Mouse (Mus musculus) left cerebral cortex, adult 18-20 months (tissue): ENCODE data around the gene Srrm2. TPM values are rescaled to one million over a fixed set of nuclear protein-coding genes. Genes with fewer than 3 reads are reported as not detected.

ENCODE experiments used
- DNase-seq, 2 experiments: peaks; one replicate each; pipeline ENCODE4 v3.0.0; 2021 to 2022; ENCODE audit warnings: low spot score in 2 of 2, mixed read lengths in 1 of 2
- microRNA-seq, 2 experiments: library from miRNA; unstranded; fragments of <30 nt; microRNA quantifications; one replicate each; pipeline ENCODE4 v1.2.0; 2021
- total RNA-seq, 2 experiments: library from RNA; stranded (reverse); gene quantifications; 2 replicates each; pipeline ENCODE4 v1.2.3; 2021

Srrm2 gene
- total RNA-seq, 2 experiments from 2014 or later = 548 to 585 TPM

DNA sequence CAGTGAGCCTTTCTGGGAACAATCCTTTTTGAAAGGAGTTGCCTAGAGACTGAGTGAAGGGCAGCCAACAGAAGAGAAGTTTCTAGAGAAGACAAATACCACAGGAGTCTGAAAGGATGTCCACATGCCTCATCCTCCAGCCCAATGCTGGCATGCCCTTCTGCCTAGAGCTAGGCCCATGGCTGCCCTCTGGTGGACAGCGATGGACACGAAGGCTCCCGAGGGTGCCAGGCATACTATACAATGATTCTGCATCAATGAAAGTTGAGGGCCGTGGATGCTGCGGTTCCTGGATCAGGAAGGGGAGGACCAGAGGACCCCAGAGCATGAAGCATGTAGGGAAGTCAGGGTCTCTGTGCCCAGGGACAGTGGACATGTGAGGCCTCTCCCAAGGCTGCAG is 63.0 kb downstream of the Srrm2 start:
- DNase-seq = peak in 1 of 2 experiments; percentile 22

DNA sequence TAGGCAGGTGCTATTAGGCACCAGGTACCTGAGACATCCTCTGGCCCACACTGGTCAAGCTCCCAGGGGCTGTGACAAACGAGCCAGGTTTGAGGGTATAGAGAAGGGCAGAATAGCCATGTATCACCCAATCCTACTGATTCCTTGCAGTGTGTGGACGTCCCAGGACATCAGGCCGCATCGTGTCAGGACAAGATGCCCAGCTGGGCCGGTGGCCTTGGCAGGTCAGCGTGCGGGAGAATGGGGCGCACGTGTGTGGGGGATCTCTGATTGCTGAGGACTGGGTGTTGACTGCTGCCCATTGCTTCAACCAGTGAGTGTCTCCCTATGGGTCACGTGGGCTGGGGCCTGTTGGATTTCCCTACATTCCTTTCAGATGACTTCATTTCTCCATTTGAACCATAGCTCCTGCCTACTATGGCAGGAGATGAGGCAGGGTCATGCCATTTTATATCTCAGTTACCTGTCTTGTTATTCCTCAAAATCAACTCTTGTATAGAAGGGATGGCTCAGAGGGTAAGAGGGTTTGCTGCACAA is 64.0 kb downstream of the Srrm2 start:
- DNase-seq = no peak

DNA sequence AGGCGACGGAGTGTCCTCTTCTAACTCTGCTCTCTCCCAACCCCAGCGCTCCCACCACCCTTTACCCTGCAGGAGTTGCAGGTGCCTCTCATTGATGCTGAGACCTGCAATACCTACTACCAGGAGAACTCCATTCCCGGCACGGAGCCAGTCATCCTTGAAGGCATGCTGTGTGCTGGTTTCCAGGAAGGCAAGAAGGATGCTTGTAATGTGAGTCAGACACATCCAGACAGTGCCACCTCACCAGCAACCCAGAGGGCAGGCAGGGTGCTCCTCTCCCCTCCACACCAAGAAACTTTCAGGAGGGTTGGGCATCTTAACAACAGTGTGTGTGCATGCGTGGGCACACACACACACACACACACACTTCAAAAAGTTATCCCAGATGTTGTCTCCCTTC is 66.9 kb downstream of the Srrm2 start:
- no peak for DNase-seq

DNA sequence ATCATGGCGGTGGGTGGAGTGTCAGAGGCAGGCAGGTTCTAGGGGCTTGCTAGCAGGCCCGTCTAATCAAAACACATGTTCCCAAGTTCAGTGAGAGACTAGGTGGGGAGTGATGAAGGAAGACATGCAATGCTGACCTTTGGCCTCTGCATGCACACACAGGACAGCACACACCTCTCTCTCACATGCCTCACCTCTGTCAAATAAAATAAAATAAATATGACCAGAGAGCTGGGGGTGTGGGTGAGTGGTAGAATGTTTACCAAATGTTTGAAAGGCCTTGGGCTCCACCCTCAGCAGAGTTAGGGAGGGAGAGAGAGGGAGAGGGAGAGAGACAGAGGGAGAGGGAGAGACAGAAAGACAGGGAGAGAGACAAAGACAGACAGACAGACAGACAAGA is 67.6 kb downstream of the Srrm2 start:
- no peak for DNase-seq

DNA sequence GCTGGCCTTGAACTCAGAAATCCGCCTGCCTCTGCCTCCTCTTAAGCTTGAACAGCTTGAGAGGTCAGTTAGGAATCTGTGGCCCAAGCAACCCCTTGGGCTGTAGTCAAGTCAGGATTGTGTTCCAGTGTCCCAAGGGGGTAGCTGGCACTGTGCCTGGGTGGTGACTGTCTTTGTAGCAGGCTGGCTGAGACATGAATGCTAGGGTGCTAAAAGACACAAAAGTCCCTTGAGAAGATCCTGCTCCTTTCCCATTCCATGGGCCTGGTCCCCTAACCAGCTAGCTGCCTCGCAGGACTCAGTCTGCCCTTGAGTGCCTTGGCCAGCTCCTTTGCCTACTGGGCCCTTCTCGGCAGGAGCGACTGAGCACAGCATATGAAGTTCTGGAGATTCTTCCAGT is 72.6 kb downstream of the Srrm2 start:
- no peak for DNase-seq

DNA sequence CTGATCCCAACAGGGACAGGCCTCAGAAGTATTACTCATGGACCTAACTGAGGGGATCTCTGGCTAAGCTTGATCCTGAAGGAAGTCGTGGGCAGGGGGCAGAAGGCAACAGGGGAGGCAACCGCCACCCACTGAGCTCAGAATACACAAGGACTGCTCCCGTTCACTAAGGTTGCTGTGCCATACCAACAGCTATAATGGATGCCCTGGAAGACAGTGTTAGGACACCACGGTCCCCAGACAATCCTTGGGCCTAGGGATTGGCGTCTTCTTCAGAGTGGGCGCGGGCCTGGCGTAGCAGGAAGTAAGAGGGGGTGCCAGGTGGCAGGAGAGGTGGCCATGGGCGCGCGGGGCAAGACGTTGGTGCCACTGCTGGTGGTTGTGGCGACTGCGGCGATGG is 77.4 kb downstream of the Srrm2 start, which contains the start of gene Prss21:
Gene Prss21, plus strand, starts transcription at position 301 of the 400 bp plus-strand sequence.
- DNase-seq = no peak

DNA sequence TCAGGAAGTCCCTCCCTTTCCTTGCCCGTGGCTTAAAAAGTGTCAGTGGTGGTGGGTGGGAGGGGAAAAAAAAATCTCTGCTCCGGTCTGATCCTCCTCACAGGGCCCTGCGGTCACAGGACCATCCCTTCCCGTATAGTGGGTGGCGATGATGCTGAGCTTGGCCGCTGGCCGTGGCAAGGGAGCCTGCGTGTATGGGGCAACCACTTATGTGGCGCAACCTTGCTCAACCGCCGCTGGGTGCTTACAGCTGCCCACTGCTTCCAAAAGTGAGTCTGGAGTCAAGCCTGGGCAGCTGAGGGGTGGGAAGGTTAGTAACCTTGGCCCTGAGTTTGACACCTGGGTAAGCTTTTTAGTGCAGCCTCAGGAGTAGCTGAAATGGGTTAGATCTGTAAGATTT is 78.2 kb downstream of the Srrm2 start:
- DNase-seq = no peak

Small RNAs within 50 kb of the gene (microRNA-seq; reads per million reads assigned to microRNA genes)
- gene Mir5125 = 0.50 to 1.3 reads per million in 2 experiments

Other genes starting within 250 kb of the Srrm2 start
- 1 to 10 TPM; 6.8 to 7.1 TPM for gene Zfp213, start 226.3 kb upstream of the Srrm2 start, total RNA-seq
- gene Zfp13, start 191.0 kb upstream of the Srrm2 start, total RNA-seq = 10 to 100 TPM; 27.5 to 29.7 TPM
- gene Zscan10, start 189.7 kb upstream of the Srrm2 start, total RNA-seq = not detected
- under 1 TPM; 0.14 TPM for gene Mmp25, start 145.3 kb upstream of the Srrm2 start, total RNA-seq
- not detected for gene Bicdl2, start 130.0 kb upstream of the Srrm2 start, total RNA-seq
- 100 to 1,000 TPM; 126 to 130 TPM for gene Hcfc1r1, start 116.9 kb upstream of the Srrm2 start, total RNA-seq
- gene Thoc6, start 116.7 kb upstream of the Srrm2 start, total RNA-seq = 1 to 10 TPM; 5.3 to 6.8 TPM
- gene Tnfrsf12a, start 113.1 kb upstream of the Srrm2 start, total RNA-seq = 10 to 100 TPM; 10.2 to 12.7 TPM
- gene Cldn6, start 111.3 kb upstream of the Srrm2 start, total RNA-seq = not detected
- gene Cldn9, start 106.5 kb upstream of the Srrm2 start, total RNA-seq = under 1 TPM; 0.23 to 0.26 TPM
- under 1 TPM; 0.16 to 0.19 TPM for gene 1520401A03Rik, start 67.7 kb upstream of the Srrm2 start, total RNA-seq
- 1 to 10 TPM; 5.3 to 5.4 TPM for gene Pkmyt1, start 64.2 kb upstream of the Srrm2 start, total RNA-seq
- gene Paqr4, start 49.7 kb upstream of the Srrm2 start, total RNA-seq = 10 to 100 TPM; 54.6 to 63.9 TPM
- under 1 TPM; 0.60 to 0.82 TPM for gene Kremen2, start 44.7 kb upstream of the Srrm2 start, total RNA-seq
- 100 to 1,000 TPM; 459 to 507 TPM for gene Flywch1, start 18.9 kb upstream of the Srrm2 start, total RNA-seq
- gene Flywch2, start 4.5 kb upstream of the Srrm2 start, total RNA-seq = 10 to 100 TPM; 11.7 to 14.2 TPM
- 100 to 1,000 TPM; 359 to 364 TPM for gene Elob, start 38.6 kb downstream of the Srrm2 start, total RNA-seq
- gene Prss33, start 45.5 kb downstream of the Srrm2 start, total RNA-seq = not detected
- gene Prss32, start 53.3 kb downstream of the Srrm2 start, total RNA-seq = not detected
- gene Prss41, start 53.6 kb downstream of the Srrm2 start, total RNA-seq = 1 to 10 TPM; 1.6 to 2.1 TPM
- not detected for gene Prss21, start 77.5 kb downstream of the Srrm2 start, total RNA-seq
- gene Dcpp1, start 90.3 kb downstream of the Srrm2 start, total RNA-seq = not detected
- gene Dcpp2, start 90.3 kb downstream of the Srrm2 start, total RNA-seq = not detected
- gene Dcpp3, start 126.9 kb downstream of the Srrm2 start, total RNA-seq = not detected
- gene Sbp, start 151.1 kb downstream of the Srrm2 start, total RNA-seq = not detected
- gene Sbpl, start 164.7 kb downstream of the Srrm2 start, total RNA-seq = not detected
- under 1 TPM in 1 of 2 experiments, not detected in 1; 0.45 TPM for gene Prss30, start 190.0 kb downstream of the Srrm2 start, total RNA-seq
- gene Prss22, start 207.6 kb downstream of the Srrm2 start, total RNA-seq = 1 to 10 TPM; 1.5 to 2.0 TPM
- gene Prss27, start 247.6 kb downstream of the Srrm2 start, total RNA-seq = not detected